Mouse (Mus musculus) adrenal gland, postnatal 36 days (tissue): ENCODE measurements around the gene Litaf. TPM values are rescaled to one million over a fixed set of nuclear protein-coding genes. Genes with fewer than 3 reads are reported as not detected.

Experiments used
- DNase-seq, 2 experiments: peaks; one replicate each; pipeline ENCODE4 v3.0.0; 2021; ENCODE audit warnings: mixed read lengths in 1 of 2
- microRNA-seq: library from miRNA; unstranded; fragments of <30 nt; microRNA quantifications from one replicate; pipeline ENCODE4 v1.2.0, GENCODE M21; 2021
- total RNA-seq, 2 experiments: library from RNA; stranded (reverse); gene quantifications; 2 replicates each; pipeline ENCODE4 v1.2.3; 2021

Litaf gene
- total RNA-seq, 2 experiments from 2014 or later = 47.4 to 51.1 TPM

- peak; percentile 29 to 43 for DNase-seq
Observed at GRCm38 (mm10) chr16:10911061-10911460, 154.9 kb downstream of the Litaf start.

GRCm38 (mm10) chr16:10910541-10910940 is 155.4 kb downstream of the Litaf start:
- DNase-seq = peak; percentile 62 to 66

Small RNA genes within 50 kb of the gene (microRNA-seq; reads per million reads assigned to microRNA genes)
- not detected for gene Gm26268

Other genes with a start within 250 kb of the Litaf start
- gene Rmi2, start 231.1 kb downstream of the Litaf start, total RNA-seq = under 1 TPM; 0.46 to 0.93 TPM
- 10 to 100 TPM; 13.8 to 14.4 TPM for gene Snn, start 5.2 kb downstream of the Litaf start, total RNA-seq
- gene Txndc11, start 68.5 kb upstream of the Litaf start, total RNA-seq = 10 to 100 TPM; 37.9 to 51.8 TPM
- gene Zc3h7a, start 110.2 kb upstream of the Litaf start, total RNA-seq = 10 to 100 TPM; 67.0 to 75.5 TPM
- gene Rsl1d1, start 137.2 kb upstream of the Litaf start, total RNA-seq = 10 to 100 TPM; 79.0 to 82.0 TPM
- 100 to 1,000 TPM; 132 to 133 TPM for gene Gspt1, start 188.2 kb upstream of the Litaf start, total RNA-seq
- not detected for gene Tnfrsf17, start 247.7 kb upstream of the Litaf start, total RNA-seq